Mouse (Mus musculus) c-Kit-positive CD71-positive TER-119-positive erythroid progenitor cells, embryonic 14.5 days (primary cell): ENCODE data around the gene Rhog.

ENCODE experiments used
- DNase-seq: peaks from one replicate; pipeline ENCODE4 v3.0.0-alpha.2; 2013; ENCODE audit warnings: low spot score

Gene Rhog

GRCm38 (mm10) chr7:102222336-102222735, 33.5 kb downstream of the Rhog start:
- no peak for DNase-seq

GRCm38 (mm10) chr7:102221899-102222298, 34.0 kb downstream of the Rhog start:
- DNase-seq, result no peak

DNA sequence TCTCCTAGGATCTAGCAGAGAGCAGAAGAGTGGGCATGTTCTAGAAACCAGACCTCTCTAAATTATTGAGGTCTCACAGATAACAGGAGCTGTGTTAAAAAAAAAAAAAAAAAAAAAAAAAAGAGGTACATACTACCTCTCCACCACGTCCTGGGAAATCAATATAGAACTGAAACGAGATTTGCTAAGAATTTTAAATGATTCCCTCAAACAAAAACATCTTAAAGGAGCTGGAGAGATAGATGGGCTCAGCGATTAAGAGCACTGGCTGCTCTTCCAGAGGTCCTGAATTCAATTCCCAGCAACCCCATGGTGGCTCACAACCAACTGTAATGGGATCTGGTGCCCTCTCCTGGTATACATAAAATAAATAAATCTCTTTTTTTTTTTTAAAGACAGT, 44.8 kb downstream of the Rhog start:
- DNase-seq, result no peak

DNA sequence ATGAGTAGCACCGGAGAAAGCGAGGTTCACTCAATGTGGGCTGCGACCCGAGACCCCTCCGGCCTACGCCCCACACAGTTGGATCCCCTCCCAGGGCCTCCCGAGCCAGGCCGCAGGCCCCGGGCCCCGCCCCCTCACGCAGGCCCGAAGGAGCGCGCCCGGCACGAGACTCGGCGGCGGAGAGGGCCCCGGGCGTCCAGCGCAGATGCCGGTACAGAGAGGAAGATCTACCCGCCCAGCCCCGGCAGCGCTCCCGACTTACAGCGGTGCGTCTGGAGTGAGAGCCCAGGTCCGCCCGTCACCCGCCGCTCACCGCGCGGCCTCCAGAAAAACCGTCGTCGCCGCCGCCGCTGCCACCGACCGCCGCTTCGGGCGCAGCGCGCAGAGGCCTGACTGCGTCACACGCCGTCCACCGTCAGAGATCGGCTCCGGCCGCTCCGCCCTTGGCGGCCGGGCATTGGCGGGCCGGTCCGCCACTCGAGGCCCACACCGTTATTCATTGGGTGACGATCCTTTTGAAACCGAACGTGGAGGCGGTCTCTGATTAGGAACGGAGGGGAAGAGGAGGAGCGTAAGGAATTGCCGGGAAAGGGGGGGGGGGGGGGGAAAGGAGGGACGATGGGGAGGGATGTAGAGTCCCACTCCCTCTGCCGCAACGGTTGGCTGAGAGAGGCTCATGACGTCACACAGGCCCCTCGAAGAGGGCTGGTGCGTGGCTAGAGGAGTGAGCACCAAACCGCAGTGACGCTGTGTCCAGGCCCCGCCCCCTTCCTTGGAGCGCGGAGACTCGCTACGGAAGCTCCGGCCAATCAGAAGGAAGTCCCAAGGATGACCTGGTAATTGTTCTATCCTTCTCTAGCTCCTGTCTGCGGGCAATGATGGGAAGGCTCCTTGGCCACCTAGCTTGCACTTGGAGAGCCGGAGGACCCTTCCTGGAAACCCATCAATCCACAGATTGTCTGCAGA, 45.8 kb downstream of the Rhog start, which contains the start of the genes Nup98 and Pgap2:
Gene Nup98 (minus strand): TSS at position 421 of the 966 bp plus-strand sequence.
Gene Pgap2 (plus strand): TSS at position 453 of the 966 bp plus-strand sequence.
- DNase-seq, result peak; percentile 98

DNA sequence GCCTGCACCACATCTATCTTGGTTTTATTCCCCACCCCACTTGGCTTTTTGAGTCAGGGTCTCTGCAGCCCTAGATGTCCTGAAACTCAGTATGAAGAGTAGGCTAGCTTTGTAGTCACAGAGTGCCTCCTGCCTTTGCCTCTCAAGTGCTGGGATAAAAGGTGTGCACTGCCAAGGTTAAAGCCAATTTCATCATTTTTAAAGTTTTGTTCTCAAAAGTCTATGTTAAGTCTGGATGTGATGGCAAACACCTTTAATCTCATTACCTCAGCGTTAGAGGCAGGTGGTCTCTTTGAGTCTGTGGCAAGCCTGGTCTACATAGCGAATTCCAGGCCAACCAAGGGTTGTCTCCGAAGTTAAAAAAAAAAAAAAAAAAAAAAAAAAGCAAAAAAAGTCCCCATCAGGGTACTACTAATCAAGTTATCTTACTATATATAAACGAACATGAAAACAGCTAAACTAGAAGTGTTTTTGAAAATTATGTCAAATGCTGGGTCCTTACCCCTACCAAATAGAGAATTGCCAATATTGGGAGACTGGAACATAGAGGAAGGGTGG, 47.0 kb downstream of the Rhog start:
- DNase-seq, result no peak

DNA sequence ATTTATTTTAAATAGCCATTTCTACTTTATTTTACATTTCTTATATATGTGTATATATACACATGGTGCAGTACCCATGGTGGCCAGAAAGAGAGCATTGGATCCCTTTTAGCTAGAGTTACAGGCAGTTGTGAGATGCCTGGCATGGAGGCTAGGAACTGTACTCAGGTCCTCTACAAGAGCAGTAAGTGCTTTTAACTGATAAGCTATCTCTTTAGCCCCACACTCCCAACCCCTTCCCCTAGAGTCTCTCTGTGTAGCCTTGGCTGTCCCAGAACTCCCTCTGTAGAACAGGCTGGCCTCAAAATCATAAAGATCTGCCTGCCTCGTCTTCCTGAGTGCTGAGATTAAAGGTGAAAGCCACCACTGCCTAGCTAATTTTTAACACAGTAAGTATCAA, 50.2 kb downstream of the Rhog start:
- DNase-seq, result peak; percentile 50

DNA sequence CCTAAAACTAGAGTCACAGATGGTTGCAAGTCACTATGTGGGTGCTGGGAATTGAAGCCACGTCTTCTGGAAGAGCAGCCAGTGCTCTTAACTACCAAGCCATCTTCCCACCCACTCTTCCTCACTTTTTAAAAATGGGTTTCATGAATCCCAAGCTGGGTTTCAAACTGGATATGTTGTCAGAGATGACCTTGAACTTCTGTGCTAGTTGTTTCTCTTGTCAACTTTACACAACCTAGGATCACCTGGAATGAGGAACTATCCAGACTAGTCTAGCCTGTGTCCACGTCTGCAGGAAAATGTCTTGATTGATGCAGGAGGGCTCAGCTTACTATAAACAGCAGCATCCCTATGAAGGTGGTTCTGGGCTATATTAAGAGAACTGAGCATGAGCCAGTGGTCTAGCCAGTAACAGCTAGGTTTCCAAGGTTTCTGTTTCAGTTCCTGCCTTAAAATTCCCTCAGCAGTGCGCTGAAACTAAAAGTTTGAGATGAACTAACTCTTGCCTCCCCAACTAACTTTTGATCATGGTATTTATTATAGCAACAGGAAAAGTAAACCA, 51.5 kb downstream of the Rhog start:
- DNase-seq, result no peak

GRCm38 (mm10) chr7:102200996-102201785, 54.7 kb downstream of the Rhog start:
- DNase-seq, result no peak

DNA sequence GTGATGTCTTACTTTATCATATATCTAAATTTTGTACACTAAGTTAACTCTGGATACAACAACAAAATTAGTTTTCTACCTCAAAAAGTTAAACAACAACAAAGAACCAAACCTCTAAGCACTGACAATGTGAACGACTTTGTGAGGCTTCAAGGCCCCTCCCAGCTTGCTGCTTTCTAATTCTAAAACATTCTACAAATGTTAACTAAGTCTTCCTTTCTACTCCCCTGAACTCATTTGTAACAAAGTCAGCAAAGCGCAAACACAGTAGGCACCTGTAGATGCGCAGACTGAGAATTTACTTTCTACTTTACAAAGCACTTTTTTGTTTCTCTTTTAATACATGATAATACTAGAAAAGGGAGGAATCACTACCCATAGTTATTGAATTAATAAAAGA, 55.3 kb downstream of the Rhog start:
- no peak for DNase-seq

DNA sequence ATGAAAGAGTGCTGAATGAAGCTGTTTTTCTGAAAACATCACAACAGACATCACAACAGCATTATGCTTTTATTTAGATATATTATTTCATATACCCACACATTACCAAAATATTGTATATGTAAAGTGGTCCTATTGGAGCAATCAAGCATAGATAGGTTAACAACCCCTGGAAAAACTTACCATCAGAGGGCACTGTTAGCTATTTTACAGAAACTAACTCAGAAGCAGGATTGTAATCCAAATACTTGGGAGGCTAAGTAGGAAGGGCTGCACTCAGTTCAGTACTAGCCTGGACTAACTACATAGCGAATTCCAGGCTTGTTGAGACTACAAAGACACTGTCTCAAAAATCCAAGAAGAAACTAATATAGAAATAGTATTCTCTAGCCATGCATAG, 63.5 kb downstream of the Rhog start:
- no peak for DNase-seq
